Mouse (Mus musculus): ENCODE results near the gene Gm10521.
"Not testable (repeated sequence)": the region's sequence is repeated elsewhere in the genome, so short reads cannot be mapped to it uniquely, and the experiment has no call there.

Gene Gm10521

DNA sequence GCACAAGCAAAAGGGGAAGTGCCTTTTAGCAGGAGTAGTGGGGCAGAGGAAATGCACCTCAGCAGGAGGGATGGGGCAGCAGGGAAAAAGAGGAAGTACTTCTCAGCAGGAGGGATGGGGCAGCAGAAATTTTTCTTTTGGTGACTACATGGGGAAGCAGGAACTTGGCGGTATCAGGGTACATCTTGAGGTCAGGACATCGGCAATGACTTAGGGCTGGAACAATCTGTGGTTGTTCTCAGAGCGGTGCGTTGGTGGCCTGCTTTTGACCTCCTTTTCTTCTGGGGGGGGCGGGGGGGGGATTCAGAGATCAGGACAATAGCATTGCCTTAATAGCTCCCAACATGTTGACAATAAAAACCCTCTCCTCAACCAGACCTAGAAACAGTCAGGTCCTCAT is at the start of gene Gm10521:
Gene Gm10521 (plus strand): TSS at position 301 of the 400 bp plus-strand sequence.
- DNase-seq (ENCODE audit: low spot score in 2 of 2): not testable (repeated sequence)

DNA sequence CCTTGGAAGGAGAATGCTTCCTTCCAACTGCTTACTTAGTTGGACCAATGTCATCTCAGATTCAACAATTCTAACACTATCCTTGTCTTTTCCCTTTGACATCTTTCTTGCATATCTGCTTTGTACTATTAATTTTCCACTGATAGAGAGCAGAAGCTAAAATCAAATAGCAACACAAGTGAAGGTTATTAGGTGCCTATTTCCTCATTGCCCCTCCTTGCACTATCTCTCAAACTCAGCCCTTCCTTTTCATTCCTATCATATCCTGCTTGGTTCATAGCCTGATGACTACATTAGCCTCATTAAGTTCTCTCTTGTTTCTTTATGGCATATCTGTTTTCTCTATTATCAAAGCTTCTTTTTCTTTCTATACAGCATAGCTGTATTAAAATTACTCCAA is 47.3 kb upstream of the Gm10521 start:
- DNase-seq (ENCODE audit: low spot score in 2 of 2): no peak

DNA sequence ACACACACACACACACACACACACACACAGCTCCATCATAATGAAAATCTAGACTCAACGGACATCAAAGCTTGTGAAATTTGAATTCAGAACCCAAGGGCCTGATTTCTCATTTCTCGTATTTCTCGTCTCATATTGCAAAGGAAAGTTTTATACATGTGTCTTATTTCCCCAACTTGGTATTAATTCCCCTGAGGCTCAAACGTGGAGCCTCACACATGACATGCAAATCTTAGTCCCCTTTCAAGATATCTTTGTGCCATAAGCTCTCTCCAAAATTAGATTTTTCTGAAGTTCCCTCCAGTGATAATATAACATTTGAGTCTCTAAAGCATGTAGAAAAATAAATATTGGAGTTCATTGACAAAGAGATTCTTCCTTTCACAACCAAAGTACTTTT is 46.7 kb upstream of the Gm10521 start:
- peak; percentile 50 to 71 for DNase-seq (ENCODE audit: low spot score in 2 of 2)

DNA sequence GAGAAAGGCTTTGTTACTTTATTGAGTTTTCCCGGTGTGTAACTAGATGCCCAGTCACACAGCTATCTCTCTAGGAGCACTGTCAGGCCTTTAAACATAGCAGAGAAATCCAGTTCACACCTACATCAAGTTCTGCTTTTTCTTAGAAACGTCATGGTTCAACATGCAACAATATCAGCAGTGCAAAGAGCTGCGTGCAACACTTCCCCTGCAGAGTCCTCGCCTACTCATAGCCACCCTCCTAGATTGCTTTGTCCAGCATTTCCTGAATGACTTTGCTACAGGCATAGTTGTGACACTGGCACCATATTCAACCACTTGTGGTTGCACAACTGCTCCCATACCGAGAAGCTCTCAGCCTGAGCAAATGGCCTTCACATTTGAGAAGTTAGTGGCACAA is 46.0 kb upstream of the Gm10521 start:
- DNase-seq (ENCODE audit: low spot score in 2 of 2): peak; percentile 75 to 77

- DNase-seq (ENCODE audit: low spot score in 2 of 2): no peak
Observed at GRCm38 (mm10) chr1:171865467-171865866, 30.0 kb upstream of the Gm10521 start.

DNA sequence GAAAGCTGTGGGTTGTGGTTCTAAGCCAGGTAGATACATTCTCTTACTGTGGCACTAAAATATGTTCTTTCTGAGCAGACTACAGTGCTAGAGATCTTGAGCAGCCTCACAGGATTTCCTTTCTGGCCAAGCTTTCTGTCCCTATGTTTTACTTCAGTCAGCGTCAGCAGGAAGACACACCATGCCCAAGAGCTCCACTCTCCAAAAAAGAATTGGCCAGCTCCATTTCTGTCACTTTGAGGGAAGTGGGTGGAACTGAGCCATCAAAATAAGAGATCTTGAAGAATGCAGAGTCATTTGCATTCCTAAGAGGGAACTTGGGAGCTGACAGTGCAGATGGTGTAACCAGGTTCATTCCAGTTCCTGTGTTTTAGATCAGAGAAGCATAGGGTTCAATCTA is 8.5 kb upstream of the Gm10521 start:
- DNase-seq (ENCODE audit: low spot score in 2 of 2): no peak

- no peak for DNase-seq (ENCODE audit: low spot score in 2 of 2)
Observed at GRCm38 (mm10) chr1:171904011-171904410, 8.5 kb downstream of the Gm10521 start.

DNA sequence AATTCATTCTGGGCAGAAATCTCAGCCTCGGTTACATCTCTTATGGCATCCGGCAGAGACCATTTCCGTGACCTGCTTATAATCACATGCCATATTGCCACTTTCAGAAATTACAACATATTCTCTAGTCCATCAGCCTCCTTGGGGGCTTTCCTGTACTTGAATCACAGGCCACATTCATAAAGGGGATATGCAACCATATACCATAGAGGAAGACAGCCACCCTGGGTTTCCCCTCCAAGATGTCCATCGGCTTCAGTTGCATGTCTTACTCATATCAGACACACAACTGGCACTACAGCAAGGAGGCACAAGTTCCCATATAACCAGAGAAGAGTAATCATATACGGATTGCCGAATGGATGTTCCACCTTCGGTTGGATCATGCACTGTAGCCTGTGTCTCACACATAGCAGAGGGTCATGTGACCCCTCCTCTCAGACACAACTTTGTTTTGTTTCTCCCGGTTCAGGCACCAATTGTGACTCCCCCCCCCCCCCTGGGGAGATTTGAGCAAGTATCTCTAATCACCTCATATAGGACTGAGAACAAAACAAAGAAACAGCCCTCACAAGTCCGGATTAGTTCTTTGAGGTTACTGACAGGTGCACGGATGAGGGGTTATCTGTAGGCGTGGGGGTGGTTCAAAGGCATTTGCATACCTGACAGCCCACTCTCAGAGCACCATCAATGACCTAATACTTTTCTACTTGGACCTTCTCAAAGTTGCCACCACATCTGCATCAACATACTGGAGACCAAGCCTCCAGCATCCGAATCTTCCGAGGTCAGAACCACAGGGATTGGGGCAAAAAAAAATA is 20.4 kb downstream of the Gm10521 start:
- DNase-seq (ENCODE audit: low spot score in 2 of 2): peak; percentile 79 to 82

DNA sequence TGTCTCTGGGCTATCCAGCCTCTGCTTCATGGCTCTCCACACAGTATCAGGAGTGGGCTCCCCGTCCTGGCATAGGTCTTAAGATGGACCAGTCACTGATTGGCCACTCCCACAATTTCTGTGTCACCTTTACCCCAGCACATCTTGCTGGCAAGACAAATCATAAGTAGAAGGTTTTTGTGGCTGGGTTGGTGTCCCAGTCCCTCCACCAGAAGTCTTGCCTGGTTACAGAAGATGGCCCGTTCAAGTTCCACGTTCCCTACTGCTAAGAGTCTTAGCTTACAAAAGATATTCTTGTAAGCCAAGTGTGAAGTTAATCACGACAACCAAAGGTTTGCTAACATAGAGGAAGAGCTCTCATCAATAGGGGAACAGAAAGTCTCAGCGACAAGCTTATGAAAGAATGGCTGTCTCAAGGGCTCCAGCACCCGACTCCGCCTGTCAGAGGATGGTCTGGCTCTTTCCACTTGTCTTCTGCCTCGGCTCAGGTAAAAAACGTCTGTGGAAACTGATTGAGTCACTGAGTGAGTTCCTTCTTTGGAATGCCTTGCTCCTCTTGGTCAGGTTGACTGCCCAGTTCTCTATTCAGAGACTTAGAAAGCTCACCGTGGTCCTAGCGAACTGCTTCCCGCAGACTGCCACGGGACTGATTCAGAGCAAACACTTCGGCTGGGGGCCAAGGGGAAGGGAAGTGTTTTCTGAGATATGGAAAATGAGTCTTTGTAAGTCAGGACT is 22.0 kb downstream of the Gm10521 start, which contains the start of gene Slamf6:
Gene Slamf6 (plus strand): TSS at position 211 of the 735 bp plus-strand sequence.
- peak; percentile 75 to 76 for DNase-seq (ENCODE audit: low spot score in 2 of 2)

- no peak for DNase-seq (ENCODE audit: low spot score in 2 of 2)
Observed at GRCm38 (mm10) chr1:171918136-171918920, 22.9 kb downstream of the Gm10521 start.

- DNase-seq (ENCODE audit: low spot score in 2 of 2): peak; percentile 64 to 72
Observed at GRCm38 (mm10) chr1:171919193-171919592, 23.7 kb downstream of the Gm10521 start.

DNA sequence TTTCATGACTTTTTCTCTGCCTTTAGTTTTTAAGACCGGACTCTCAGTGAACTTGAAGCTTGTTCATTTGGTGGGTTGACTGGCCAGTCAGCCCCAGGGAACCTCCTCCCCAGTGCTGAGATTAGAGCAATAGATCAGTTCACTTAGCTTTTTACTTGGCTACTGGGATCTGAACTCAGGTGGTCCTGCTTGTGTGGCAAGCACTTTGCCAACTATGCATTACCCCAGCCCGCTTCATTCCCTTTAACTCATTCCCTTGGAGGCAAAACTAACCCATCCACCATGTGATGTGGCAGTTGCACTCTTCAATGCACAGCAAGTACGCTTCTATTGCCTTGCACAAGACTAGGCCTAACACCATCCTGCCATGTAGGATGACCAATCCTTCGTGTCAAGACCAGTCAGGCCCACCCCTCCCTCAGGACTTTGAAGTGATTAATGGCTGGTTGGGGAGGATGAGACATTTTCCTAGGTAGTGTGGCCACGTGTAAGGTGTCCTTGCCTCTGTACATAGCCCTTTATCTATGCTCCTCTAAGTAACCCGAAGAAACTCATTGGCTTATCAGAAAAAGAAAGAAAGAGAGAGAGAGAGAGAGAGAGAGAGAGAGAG is 24.5 kb downstream of the Gm10521 start:
- no peak for DNase-seq (ENCODE audit: low spot score in 2 of 2)

DNA sequence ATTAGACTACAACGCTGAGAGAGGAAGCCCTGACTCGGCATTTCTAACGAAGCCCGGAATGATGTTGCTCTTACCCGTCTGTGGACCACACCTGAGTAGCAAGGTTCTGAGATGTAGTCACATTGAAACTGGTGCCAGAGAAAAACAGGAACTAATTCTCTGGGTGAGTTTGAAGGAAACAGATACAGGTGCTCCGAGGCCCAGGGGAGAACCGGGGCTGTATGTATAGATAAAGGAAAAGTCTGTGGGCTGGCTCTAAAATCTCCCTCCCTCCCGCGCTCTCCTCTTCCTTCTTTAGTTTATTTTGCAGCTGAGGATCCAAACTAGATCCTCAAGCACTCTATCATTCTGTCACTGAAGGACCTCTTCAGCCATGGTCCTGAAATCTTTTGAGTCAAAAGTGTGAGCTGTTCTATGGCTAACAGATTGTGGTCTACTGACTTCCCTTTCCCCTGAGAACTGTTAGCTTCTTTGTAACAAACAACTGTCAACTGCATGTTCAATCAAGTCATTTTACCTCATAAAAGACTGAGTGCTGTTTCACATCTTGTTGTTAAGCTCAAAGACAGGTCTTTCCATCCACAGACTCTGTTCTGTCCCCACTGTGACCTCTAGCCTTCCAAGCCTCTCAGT is 25.6 kb downstream of the Gm10521 start:
- peak; percentile 79 to 84 for DNase-seq (ENCODE audit: low spot score in 2 of 2)

- no peak for DNase-seq (ENCODE audit: low spot score in 2 of 2)
Observed at GRCm38 (mm10) chr1:171921641-171922040, 26.2 kb downstream of the Gm10521 start.

DNA sequence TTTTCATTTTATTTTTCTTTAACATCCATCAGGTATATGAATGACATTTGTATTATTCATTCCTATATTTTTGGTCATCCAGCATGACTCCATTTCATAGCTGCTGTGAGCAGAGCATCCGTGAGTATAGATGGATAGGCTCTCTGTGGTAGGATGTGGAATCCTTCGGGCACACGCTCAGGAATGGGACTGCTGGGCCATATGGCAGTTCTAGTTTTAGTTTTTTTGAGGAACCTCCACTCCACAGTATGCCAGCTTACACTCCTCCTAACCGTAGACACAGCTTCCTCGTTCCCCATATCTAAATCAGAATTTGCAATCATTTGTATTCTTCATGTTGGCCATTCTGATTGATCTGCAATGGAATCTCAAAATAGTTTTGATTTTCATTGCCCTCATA is 27.4 kb downstream of the Gm10521 start:
- no peak for DNase-seq (ENCODE audit: low spot score in 2 of 2)

GRCm38 (mm10) chr1:171924900-171925299 is 29.4 kb downstream of the Gm10521 start:
- no peak for DNase-seq (ENCODE audit: low spot score in 2 of 2)

GRCm38 (mm10) chr1:171933851-171934250 is 38.4 kb downstream of the Gm10521 start:
- no peak for DNase-seq (ENCODE audit: low spot score in 2 of 2)

DNA sequence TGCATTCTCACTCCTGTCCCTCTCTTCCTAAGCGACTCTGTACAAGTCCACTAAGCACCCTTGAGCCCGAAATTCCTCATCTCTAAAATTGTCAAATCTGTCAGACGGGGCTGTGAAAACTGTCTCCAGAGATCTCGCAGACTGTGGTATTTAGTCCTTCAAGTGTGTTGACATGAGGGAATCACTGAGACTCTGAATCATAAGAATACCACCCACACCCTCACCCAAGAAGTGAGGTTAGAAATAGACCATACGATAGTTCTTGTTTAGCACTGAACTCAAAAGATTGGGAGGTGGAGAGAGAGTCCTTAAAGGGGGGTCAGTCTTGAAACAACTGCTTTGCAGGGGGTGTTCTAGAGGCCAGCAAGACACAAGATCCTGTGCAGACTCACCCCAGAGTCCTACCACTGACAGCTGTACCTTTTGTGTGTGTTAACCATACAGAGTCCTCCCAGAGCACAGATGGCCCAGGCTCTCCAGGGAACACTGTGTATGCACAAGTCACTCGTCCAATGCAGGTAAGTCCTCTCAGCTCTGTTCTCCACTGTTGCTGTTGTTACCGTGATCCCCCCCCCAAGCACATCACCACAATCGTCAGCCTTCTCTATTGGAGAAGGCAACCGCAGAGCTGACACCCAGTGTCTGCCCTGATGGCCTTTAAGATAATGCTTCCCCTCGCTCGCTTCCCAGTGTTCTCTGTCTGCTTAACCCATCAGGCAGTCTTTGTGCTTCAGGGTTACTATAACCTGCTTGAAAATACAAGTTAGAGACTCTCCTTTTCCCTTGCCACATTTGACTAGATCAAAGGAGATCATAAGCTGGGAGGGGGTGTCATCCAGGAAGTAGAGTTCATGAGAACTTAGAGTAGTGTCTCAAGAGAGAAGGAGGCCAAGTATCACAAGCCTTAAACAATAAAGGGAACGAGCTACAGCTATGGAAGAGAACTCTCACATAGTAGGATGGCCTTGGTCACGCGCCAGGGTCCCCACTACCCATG is 43.8 kb downstream of the Gm10521 start:
- DNase-seq (ENCODE audit: low spot score in 2 of 2): no peak

- no peak for DNase-seq (ENCODE audit: low spot score in 2 of 2)
Observed at GRCm38 (mm10) chr1:171940626-171941025, 45.2 kb downstream of the Gm10521 start.

DNA sequence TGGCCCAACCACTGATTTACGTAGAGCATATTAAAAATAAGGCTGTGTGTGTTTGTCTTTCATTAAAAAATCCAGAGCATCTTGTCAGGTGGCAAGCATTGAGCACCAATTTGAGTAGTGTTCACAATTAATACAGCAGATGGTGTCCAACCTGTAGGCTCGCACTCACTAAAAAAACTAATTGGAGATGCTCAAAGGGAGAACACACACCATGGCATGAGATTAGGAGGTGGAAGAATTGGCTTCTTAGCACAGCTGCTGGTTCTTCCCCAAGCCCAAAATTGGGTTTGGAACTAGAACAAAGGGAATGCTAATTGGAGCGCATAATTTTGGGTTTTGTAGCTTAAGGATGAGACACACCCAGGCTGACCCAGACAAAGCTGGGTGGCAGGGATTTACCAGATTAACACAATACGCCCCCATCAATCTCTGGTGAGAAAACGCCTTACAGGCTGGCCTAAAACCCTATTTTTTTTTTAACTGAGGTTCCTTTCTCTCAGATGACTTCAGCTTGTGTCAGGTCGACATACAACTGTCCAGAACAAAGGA is 51.1 kb downstream of the Gm10521 start:
- no peak for DNase-seq (ENCODE audit: low spot score in 2 of 2)

Data from spleen, postnatal 36 days (tissue).